Mouse (Mus musculus) kidney, postnatal 36 days (tissue): ENCODE results near the gene Trip10.
"Not testable (repeated sequence)": the region's sequence is repeated elsewhere in the genome, so short reads cannot be mapped to it uniquely, and the experiment has no call there.

Experiments used
- DNase-seq, 2 experiments: peaks; one replicate each; pipeline ENCODE4 v3.0.0; 2021 to 2022; ENCODE audit warnings: mixed read lengths in 2 of 2

Gene Trip10

GRCm38 (mm10) chr17:57264972-57265945 lies 16.0 kb downstream of the Trip10 start:
- DNase-seq = peak; percentile 94

- DNase-seq = no peak
Measured at GRCm38 (mm10) chr17:57267556-57268126, 18.4 kb downstream of the Trip10 start.

GRCm38 (mm10) chr17:57271301-57271700 lies 22.0 kb downstream of the Trip10 start:
- DNase-seq = peak in 1 of 2 experiments; percentile 58

- DNase-seq = no peak
Measured at GRCm38 (mm10) chr17:57273846-57274245, 24.6 kb downstream of the Trip10 start.

GRCm38 (mm10) chr17:57274686-57275085 lies 25.4 kb downstream of the Trip10 start:
- DNase-seq = no peak

GRCm38 (mm10) chr17:57275111-57275996 lies 26.1 kb downstream of the Trip10 start:
- DNase-seq = peak; percentile 94 to 97

- DNase-seq = no peak
Measured at GRCm38 (mm10) chr17:57275997-57276351, 26.7 kb downstream of the Trip10 start.

- peak; percentile 83 to 87 for DNase-seq
Measured at GRCm38 (mm10) chr17:57276634-57277121, 27.4 kb downstream of the Trip10 start.

GRCm38 (mm10) chr17:57277598-57278261 lies 28.5 kb downstream of the Trip10 start:
- not testable (repeated sequence) for DNase-seq

GRCm38 (mm10) chr17:57278537-57278936 lies 29.3 kb downstream of the Trip10 start:
- DNase-seq = no peak

- peak in 1 of 2 experiments; percentile 43 for DNase-seq
Measured at GRCm38 (mm10) chr17:57278943-57279590, 29.8 kb downstream of the Trip10 start, which contains the start of gene Vav1. Gene Vav1, plus strand, starts transcription at chr17:57279100.

GRCm38 (mm10) chr17:57279591-57280224 lies 30.5 kb downstream of the Trip10 start:
- no peak for DNase-seq

- DNase-seq = no peak
Measured at GRCm38 (mm10) chr17:57280411-57280810, 31.2 kb downstream of the Trip10 start.

- no peak for DNase-seq
Measured at GRCm38 (mm10) chr17:57283906-57284305, 34.7 kb downstream of the Trip10 start.

- no peak for DNase-seq
Measured at GRCm38 (mm10) chr17:57285077-57285476, 35.8 kb downstream of the Trip10 start.

GRCm38 (mm10) chr17:57286718-57287355 lies 37.6 kb downstream of the Trip10 start:
- DNase-seq = no peak

GRCm38 (mm10) chr17:57289252-57289651 lies 40.0 kb downstream of the Trip10 start:
- DNase-seq = no peak

- no peak for DNase-seq
Measured at GRCm38 (mm10) chr17:57290001-57290670, 40.9 kb downstream of the Trip10 start.

GRCm38 (mm10) chr17:57290671-57291055 lies 41.4 kb downstream of the Trip10 start:
- no peak for DNase-seq

GRCm38 (mm10) chr17:57292302-57292701 lies 43.0 kb downstream of the Trip10 start:
- DNase-seq = no peak
